Mouse (Mus musculus): ENCODE data around the gene Stkld1. TPM values are rescaled to one million over a fixed set of nuclear protein-coding genes. Genes with fewer than 3 reads are reported as not detected.

Gene Stkld1
- total and polyA plus RNA-seq, 3 experiments: 0.17 to 0.48 (median 0.29) TPM

- DNase-seq: peak; percentile 95
Measured at GRCm38 (mm10) chr2:26963923-26964723, 30.3 kb downstream of the Stkld1 start, which contains the start of gene Rexo4. Gene Rexo4 (minus strand): TSS chr2:26964386.

GRCm38 (mm10) chr2:26964724-26965370 is 31.0 kb downstream of the Stkld1 start:
- DNase-seq: no peak

- DNase-seq: no peak
Measured at GRCm38 (mm10) chr2:26967262-26967661, 33.4 kb downstream of the Stkld1 start.

- no peak for DNase-seq
Measured at GRCm38 (mm10) chr2:26973116-26973515, 39.3 kb downstream of the Stkld1 start, which contains the start of gene Adamts13. Gene Adamts13 (plus strand): TSS chr2:26973416.

GRCm38 (mm10) chr2:26973960-26974359 is 40.1 kb downstream of the Stkld1 start:
- no peak for DNase-seq

- no peak for DNase-seq
Measured at GRCm38 (mm10) chr2:26980361-26980760, 46.5 kb downstream of the Stkld1 start.

- no peak for DNase-seq
Measured at GRCm38 (mm10) chr2:26984179-26984578, 50.3 kb downstream of the Stkld1 start.

GRCm38 (mm10) chr2:26984640-26985039 is 50.8 kb downstream of the Stkld1 start:
- DNase-seq: no peak

GRCm38 (mm10) chr2:26993936-26994335 is 60.1 kb downstream of the Stkld1 start:
- DNase-seq: no peak

GRCm38 (mm10) chr2:26997498-26997897 is 63.7 kb downstream of the Stkld1 start:
- no peak for DNase-seq

- DNase-seq: no peak
Measured at GRCm38 (mm10) chr2:26997993-26998392, 64.1 kb downstream of the Stkld1 start.

Other genes with a start within 250 kb of the Stkld1 start
- gene Abo, start 69.1 kb upstream of the Stkld1 start, total RNA-seq (2021): not detected
- not detected in 2 replicates for gene Abo, start 69.1 kb upstream of the Stkld1 start, polyA plus RNA-seq (2012; rRNA removed)
- 10 to 100 TPM; 23.9 to 26.6 TPM for gene Surf6, start 31.2 kb upstream of the Stkld1 start, total RNA-seq (2021)
- gene Surf6, start 31.2 kb upstream of the Stkld1 start, polyA plus RNA-seq (2012; rRNA removed): 5.1 and 5.2 TPM in 2 replicates
- 10 to 100 TPM; 48.3 to 56.8 TPM for gene Med22, start 23.4 kb upstream of the Stkld1 start, total RNA-seq (2021)
- gene Med22, start 23.4 kb upstream of the Stkld1 start, polyA plus RNA-seq (2012; rRNA removed): 45.0 and 45.5 TPM in 2 replicates
- 100 to 1,000 TPM; 543 to 545 TPM for gene Rpl7a, start 23.3 kb upstream of the Stkld1 start, total RNA-seq (2021)
- 233 and 258 TPM in 2 replicates for gene Rpl7a, start 23.3 kb upstream of the Stkld1 start, polyA plus RNA-seq (2012; rRNA removed)
- 10 to 100 TPM; 38.4 to 47.9 TPM for gene Surf2, start 17.7 kb upstream of the Stkld1 start, total RNA-seq (2021)
- 22.5 and 28.5 TPM in 2 replicates for gene Surf2, start 17.7 kb upstream of the Stkld1 start, polyA plus RNA-seq (2012; rRNA removed)
- 100 to 1,000 TPM; 108 to 115 TPM for gene Surf1, start 17.5 kb upstream of the Stkld1 start, total RNA-seq (2021)
- 67.9 and 77.7 TPM in 2 replicates for gene Surf1, start 17.5 kb upstream of the Stkld1 start, polyA plus RNA-seq (2012; rRNA removed)
- gene Surf4, start 119 bp upstream of the Stkld1 start, total RNA-seq (2021): 100 to 1,000 TPM; 162 to 168 TPM
- gene Surf4, start 119 bp upstream of the Stkld1 start, polyA plus RNA-seq (2012; rRNA removed): 424 and 468 TPM in 2 replicates
- 10 to 100 TPM; 23.6 to 41.4 TPM for gene Rexo4, start 30.3 kb downstream of the Stkld1 start, total RNA-seq (2021)
- gene Rexo4, start 30.3 kb downstream of the Stkld1 start, polyA plus RNA-seq (2012; rRNA removed): 7.1 and 10.1 TPM in 2 replicates
- not detected for gene Adamts13, start 39.4 kb downstream of the Stkld1 start, total RNA-seq (2021)
- 0.04 TPM in 1 of 2 replicates, not detected in the other for gene Adamts13, start 39.4 kb downstream of the Stkld1 start, polyA plus RNA-seq (2012; rRNA removed)
- gene Cacfd1, start 75.9 kb downstream of the Stkld1 start, total RNA-seq (2021): 10 to 100 TPM; 40.2 to 52.4 TPM
- 80.1 and 109 TPM in 2 replicates for gene Cacfd1, start 75.9 kb downstream of the Stkld1 start, polyA plus RNA-seq (2012; rRNA removed)
- gene Slc2a6, start 94.0 kb downstream of the Stkld1 start, total RNA-seq (2021): under 1 TPM; 0.76 to 0.78 TPM
- 1.7 and 2.5 TPM in 2 replicates for gene Slc2a6, start 94.0 kb downstream of the Stkld1 start, polyA plus RNA-seq (2012; rRNA removed)
- gene Mymk, start 138.1 kb downstream of the Stkld1 start, total RNA-seq (2021): not detected
- gene Mymk, start 138.1 kb downstream of the Stkld1 start, polyA plus RNA-seq (2012; rRNA removed): 0.08 TPM in 1 of 2 replicates, not detected in the other
- 10 to 100 TPM; 24.8 to 25.4 TPM for gene Adamtsl2, start 145.3 kb downstream of the Stkld1 start, total RNA-seq (2021)
- 20.9 and 28.5 TPM in 2 replicates for gene Adamtsl2, start 145.3 kb downstream of the Stkld1 start, polyA plus RNA-seq (2012; rRNA removed)
- gene Fam163b, start 208.4 kb downstream of the Stkld1 start, total RNA-seq (2021): 1 to 10 TPM; 2.1 to 2.9 TPM
- gene Fam163b, start 208.4 kb downstream of the Stkld1 start, polyA plus RNA-seq (2012; rRNA removed): 1.4 and 1.5 TPM in 2 replicates
- gene Dbh, start 231.2 kb downstream of the Stkld1 start, total RNA-seq (2021): 100 to 1,000 TPM; 348 to 637 TPM
- gene Dbh, start 231.2 kb downstream of the Stkld1 start, polyA plus RNA-seq (2012; rRNA removed): 306 and 321 TPM in 2 replicates

Data from adrenal gland, adult 2 months (tissue).